Mouse (Mus musculus) monocyte, adult 5-6 weeks (primary cell): ENCODE data around the gene Efna5. TPM values are rescaled to one million over a fixed set of nuclear protein-coding genes. Genes with fewer than 3 reads are reported as not detected.

ENCODE experiments used
- ATAC-seq: fragments of 153-309, 156-312 bp; replicated peaks from 2 replicates; pipeline ENCODE4 v1.8.0; 2017; ENCODE audit warnings: mild to moderate bottlenecking; ENCODE audit not compliant: low TSS enrichment, insufficient number of reproducible peaks, severe bottlenecking, poor library complexity, low FRiP score
- total RNA-seq: library from RNA; stranded (forward); fragments of 200-1000, 200-491, 200-594 nt; gene quantifications from 3 replicates; pipeline ENCODE4 v1.2.3, GENCODE M21; 2017

Gene Efna5
- total RNA-seq = not detected in 3 replicates

DNA sequence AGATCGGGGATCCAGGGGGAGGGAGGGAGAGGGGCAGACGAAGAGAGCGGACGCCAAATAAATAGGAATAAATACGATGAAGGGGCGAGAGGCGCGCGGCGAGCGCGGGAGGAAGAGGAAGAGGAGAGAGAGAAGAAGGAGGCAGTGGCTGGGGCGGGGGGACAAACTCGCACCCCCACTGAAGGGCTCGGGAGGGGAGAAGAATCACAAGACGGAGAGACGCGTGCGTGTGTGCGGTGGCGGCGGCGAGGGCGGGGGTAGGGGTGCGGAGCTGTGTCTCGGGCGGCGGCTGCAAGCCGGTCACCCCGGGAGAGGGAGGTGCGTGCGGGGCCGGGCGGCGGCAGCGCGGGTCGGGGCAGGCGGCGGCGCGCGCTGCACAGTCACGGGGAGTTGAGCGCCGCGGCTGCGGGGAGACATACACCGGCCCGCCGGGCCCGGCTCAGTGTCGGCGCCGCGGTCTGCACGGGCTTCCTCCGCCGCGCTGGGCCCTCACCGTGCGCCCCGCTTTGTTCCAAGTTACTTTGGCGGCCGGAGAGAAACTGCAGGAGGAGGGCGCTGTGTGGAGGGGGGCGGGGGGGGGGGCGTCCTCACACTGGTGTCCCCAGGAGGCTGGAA, at the start of gene Efna5:
Efna5 (minus strand) TSS at position 142 of the 615 bp plus-strand sequence.
- no peak for ATAC-seq

GRCm38 (mm10) chr17:62915304-62915703, 34.2 kb upstream of the Efna5 start:
- no peak for ATAC-seq

GRCm38 (mm10) chr17:62905692-62906445, 24.8 kb upstream of the Efna5 start:
- ATAC-seq = no peak

DNA sequence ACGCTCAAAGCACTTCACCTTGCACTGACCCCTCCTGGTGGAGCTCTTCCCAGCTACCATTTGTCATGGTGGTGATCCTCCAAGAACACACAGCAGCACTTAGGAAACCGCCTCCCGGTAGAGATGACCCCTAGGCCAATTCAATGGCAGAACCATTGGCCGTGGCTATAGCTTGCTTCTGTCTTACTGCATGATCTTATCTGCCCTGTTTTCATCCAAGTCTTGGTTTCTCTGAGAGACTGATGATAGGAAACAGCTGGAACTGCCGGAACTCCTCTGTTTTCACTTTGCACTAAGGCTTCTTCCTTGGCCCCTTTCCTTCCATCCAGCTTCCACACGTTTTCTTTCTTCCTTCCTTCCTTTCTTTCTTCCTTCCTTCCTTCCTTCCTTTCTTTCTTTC, 17.9 kb upstream of the Efna5 start:
- no peak for ATAC-seq

DNA sequence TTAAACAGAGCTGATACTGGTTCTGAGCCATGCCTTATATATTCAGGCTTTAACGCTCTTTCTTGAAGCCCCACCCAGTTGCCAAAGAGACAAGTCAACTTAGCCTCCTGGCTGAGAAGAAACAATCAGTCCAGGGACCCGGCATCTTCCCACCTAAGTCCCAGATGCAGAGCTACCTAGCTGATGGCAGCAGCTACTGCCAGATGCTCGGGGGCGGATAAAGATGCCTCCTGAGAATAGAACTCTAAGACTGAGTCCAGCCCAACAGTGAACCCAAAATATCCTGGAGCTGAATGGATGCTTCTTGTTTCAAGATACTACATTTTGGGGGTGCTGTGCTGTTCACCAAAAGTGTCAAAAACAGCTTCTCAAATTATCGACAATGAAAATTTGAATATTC, 8.9 kb upstream of the Efna5 start:
- ATAC-seq = no peak

DNA sequence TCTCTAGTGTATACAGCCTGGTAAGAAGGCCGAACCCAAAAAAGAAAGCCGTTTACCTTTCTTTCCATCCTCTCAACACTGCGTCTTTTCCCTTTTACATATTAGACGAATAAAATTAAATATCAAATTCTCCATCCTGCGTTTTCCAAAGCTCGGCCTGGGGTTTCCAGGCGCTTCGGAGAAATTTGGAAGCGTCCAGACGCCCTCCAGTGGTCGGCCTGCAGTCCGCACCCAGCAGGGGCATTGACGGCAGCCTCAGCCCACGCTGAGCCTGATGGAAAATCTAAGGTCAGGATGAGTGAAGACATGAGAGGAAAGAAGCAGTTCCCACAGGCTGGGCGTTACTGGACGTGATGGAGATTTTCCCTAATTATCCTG, 3.0 kb upstream of the Efna5 start:
- no peak; the same call in 1 of the 2 replicates for ATAC-seq

- no peak for ATAC-seq
Measured at GRCm38 (mm10) chr17:62883476-62884128, 2.5 kb upstream of the Efna5 start.

GRCm38 (mm10) chr17:62882726-62883475, 1.8 kb upstream of the Efna5 start:
- ATAC-seq = no peak

DNA sequence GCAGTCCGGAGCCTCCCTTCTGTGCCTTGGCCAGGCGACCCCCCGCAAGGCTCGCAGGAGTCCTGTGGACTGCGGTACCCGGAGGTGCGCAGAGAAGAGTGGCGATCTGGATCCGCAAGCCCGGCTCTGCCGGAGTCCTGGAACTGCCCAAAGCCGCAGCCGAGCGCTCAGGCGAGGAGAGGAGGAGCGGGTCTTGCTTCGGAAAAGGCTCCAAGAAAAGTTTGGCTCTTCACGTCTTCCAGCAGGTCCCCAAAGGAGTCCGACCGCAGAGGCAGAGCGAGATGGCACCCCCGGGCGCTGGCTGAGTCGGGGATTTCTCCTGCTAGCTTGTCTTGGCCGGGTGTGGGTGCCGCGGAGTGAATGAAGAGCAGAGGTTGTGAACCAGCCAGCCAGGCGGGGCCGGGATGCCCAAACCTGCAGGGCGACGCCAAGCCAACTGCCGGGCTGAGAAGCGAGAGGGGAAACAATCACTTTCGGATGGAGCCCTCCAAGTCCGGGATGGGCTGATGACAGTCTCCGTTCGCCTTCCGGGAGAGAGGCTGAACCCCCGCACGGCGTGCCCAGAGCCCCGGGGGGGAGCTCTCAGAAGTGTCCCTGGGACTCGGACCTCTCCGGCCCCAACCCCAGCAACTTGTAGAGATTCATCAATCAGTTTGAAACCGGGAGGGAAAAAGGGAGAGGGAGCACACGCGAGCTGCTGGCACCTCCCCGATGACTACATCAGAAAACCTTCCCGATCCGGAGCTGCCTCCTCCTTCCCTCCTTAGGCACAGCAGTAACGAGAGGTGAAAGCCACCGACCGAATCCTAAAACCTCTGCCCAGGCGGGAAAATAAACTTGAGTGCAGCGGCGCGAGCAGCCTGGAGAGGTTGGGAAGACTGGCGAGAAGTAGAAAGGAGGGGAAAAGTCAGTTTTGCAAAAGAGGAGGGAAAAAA, 941 bp upstream of the Efna5 start:
- ATAC-seq = no peak

GRCm38 (mm10) chr17:62880311-62881175, 574 bp downstream of the Efna5 start:
- no peak for ATAC-seq

GRCm38 (mm10) chr17:62879526-62880310, 1.4 kb downstream of the Efna5 start:
- no peak for ATAC-seq

DNA sequence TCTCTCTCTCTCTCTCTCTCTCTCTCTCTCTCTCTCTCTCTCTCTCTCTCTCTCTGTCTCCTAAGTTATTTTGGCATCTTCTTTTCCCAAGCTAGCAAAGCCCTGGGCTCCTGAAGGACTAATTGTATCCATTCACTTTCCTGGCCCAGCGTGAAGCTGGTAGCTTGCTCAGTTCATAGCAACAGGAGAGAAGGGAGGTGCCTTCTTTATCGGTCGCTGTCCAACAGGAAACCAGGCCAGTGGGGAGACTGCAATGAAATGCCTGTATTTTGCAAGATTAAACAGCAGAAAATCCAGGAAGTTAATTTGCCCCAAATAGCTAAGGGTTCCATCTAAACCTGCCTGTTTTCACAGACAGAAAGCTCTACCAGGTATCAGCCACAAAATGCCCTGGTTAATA, 5.4 kb downstream of the Efna5 start:
- no peak for ATAC-seq

- ATAC-seq = no peak
Measured at GRCm38 (mm10) chr17:62871928-62872327, 9.2 kb downstream of the Efna5 start.

GRCm38 (mm10) chr17:62871191-62871590, 9.9 kb downstream of the Efna5 start:
- no peak for ATAC-seq

DNA sequence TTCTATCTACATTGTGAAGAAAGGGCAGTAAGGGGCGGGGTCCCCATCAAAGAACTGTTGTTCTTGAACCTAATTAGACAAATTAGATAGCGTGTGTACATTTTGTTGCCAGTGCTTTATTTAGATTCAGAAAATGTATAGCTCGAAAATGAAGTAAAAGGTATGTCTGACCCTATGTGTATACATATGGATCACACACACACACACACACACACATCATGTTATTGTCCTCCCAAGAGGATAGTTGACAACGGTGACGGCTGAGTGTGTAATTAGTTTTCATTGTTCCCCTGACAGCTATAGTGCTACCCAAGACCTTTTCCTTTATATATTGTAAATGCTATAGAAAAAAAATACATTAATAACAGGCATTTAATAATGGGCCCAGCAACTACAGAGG, 10.7 kb downstream of the Efna5 start:
- no peak for ATAC-seq

- no peak for ATAC-seq
Measured at GRCm38 (mm10) chr17:62864966-62865365, 16.2 kb downstream of the Efna5 start.

- no peak for ATAC-seq
Measured at GRCm38 (mm10) chr17:62863004-62863403, 18.1 kb downstream of the Efna5 start.
